Mouse (Mus musculus) 3134 (cell line): ENCODE data around the gene Arl6ip4.

Source experiments
- DNase-seq: peaks from one replicate; pipeline ENCODE4 v3.0.0-alpha.2; 2011; ENCODE audit warnings: low spot score; ENCODE audit not compliant: insufficient read length; ENCODE audit errors: extremely low read depth

The Arl6ip4 gene

DNA sequence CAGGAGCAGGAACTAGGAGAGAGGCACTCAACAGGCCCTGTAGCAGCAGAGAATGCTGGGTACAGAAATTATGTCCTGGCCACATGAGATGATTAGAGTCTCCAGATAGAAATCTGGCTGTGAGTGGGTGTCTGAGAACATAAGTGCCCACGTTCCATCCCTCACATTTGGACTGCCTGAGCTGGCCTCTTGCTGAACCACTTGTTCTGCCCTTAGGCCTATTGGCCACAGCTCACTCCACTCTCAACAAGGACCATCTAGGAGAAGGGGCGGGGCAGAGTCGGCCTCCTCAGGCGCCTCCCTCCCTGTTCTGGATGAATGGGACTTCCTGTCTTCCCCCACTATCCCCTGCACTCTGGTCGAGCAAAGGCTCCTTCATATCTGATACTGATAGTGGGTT lies 33.1 kb downstream of the Arl6ip4 start:
- no peak for DNase-seq

DNA sequence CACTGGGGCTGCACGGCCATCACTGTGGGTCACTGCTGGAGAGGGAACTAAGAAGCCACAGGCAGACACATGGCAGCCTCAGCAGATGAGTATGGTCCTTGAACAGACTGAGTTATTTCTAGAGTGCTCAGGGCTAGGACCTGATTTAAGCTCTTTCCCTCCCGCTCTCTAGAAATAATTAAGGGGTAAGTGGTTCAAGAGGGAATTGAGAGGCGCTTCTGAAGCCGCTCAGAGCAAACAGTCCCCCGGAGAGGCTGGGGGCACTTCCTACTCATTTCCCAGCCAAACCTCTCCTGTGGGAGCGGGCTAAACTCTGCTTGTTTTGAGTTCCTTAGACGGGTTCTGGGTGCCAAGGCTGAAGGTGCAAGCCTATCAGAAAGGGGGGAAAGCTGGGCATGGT lies 35.0 kb downstream of the Arl6ip4 start:
- no peak for DNase-seq

DNA sequence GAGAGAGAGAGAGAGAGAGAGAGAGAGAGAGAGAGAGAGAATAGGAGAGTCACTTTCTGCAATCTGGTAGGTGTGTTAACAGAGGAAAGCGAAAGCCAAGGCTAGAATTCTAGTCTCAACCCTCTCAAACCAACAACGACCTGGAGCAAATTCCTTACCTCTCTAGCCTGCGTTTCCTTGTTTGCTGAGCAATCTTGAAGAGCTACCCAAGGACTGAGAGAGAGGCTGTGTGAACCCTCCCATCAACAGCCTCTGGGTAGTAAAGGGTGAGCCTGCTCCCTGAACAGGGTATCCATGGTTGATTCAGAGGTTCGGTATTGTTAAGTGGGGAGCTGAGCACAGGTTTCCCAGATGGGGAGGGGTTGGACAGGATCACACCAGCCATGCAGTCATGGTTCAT lies 36.8 kb downstream of the Arl6ip4 start:
- no peak for DNase-seq

DNA sequence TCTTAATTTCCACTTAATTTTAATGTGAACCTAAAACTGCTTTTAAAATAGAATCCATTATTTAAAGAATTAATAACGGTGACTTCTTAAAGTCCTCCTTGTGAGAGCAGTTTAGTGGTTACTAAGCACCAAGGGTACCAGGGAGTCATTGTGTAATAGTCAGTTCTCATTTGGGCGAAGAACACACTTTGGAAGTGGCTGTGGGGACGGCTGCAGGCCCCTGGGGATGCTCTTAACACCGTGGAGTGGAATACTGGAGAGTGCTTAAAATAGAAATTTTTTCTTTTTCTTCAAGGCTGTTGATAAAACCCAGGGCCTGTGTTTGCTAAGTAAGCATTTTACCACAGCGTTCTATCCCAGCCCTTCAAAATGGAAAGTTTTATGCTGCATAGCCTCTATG lies 40.1 kb downstream of the Arl6ip4 start:
- DNase-seq, result no peak

DNA sequence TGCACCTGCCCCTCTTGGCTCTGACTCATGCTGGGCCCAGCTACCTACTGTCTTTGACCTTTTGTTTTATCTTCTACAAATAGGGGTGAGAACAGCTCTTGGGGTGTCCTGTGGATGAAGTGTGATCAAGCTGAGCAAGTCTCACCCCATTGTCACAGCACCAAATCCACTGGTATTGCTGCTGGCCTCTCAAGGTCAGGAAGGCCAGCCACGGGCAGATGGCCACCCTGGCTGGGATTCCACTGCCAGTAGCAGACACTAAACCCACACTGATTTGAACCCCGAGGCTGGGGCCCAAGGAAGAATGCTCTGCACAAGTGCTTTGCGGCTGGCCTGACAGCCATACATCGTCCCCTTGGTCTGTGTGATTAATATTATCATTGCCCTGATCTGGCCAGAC lies 42.4 kb downstream of the Arl6ip4 start:
- DNase-seq, result no peak

DNA sequence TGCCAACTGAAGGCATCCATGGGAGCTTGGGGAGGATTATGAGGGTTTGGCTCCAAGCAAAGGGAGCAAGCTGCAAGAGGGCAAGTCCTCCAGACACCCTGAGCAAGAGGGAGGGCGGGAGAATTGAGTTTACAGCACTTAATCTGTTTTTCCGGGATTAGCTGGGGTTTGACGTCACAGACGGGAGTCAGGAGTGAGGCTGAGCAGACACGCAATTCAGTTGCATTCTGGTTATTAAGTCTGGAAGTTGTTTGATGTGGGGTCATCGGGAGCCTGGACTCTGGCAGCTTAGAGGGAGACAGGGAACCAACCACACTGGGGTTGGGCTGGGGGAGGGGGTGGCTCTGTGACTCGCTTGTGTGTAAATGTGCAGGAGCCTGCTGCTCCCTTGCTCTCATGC lies 43.6 kb downstream of the Arl6ip4 start:
- no peak for DNase-seq

DNA sequence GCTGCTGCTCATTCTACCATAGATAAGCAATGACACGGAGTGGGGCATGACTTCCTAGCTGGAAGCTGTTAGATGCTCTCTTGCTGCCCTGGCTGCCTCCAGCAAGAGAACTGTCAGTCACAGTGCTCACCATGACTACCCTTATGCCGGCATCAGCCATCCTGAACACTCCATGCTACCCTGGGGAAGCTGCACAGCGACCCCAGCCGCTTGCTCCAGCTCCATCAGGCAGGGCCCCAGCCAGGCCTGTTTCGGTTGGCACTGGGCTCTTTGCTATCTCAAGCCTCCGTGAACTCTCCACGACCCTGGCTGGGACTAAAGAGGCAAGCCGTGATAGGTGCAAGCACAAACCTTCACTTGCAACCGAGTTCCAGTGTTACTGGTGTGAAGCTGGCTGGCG lies 45.9 kb downstream of the Arl6ip4 start:
- no peak for DNase-seq

DNA sequence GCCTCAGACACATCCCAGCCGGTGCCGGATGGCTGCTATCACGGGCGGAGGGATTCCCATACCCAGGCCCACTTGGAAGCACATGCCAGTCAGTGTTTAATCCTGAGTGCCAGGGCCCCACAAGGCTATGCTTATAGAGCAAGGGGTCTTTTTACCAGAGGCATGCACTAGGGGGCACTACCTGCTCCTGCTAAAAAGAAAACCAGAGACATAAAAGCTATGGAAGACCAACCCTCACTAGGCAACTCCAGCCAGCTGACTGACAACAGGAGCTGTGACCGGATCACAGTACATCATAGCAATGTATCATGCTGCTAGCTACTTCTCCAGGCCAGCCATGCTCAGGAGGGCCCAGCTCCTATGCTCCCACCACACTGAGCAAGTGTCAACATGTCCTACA lies 46.7 kb downstream of the Arl6ip4 start:
- DNase-seq, result peak; percentile 42

DNA sequence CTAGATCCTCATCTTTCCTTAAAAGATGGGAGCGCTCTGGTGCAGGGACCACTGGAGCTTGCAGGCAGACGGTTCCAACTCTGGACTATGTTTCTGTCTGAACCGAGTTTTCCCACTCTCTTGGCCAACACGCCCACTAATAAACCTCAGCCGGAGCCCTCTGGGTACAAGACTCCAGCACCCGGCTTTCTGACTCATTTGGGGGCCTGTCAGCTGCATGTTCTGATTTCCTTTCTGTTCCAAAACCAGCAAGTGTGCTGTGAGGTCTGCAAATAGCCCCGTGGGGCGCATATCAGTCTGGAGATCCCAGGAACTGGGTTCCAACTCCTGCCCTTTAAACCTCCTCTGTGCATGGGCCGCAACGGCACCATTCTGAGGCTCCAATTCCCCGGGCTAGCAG lies 47.6 kb downstream of the Arl6ip4 start:
- no peak for DNase-seq

DNA sequence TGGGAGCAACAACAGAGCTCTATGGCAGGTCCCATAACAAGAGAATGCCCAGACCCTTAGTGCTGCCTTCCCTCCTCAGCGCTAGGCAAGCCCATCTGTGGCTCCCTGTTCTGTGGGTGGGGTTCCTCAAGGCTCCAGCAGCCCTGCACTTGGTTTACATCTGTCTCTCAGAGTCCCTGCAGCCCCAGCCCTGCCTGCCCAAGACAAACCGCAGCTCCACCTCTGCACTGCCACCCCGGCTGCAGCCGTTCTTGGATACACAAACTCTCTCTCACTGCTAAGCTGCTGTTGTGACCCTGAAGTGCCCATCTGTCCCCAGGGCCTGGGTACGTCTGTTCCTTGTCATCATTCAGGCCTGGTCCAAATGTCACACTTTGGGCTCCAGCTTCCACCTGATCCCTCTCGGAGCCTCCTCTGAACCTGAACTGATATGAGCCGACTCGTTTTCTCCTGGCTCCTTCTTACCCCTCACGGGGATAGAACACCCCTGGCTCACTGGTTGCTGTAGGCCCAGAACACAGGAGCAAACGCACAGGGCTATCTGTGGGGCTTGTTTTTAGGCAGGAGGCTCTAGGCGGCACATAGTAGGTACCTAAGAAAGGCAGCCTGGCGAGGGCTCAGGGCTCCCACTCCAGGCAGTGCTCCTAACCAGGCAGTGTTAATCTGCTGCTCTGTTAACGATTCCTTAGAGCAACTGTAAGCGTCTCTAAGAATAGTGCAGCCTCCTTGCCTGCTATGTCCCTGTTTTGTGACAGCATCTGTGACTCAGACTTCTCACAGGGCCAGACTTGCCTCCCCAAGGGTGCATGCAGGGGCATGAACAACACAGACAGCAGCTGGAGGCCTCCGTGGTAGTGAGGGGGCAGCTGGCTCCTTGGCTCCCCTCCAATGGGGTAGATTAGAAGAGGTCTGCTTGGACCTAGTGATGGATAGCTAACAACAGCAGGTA lies 50.0 kb downstream of the Arl6ip4 start:
- DNase-seq, result no peak

DNA sequence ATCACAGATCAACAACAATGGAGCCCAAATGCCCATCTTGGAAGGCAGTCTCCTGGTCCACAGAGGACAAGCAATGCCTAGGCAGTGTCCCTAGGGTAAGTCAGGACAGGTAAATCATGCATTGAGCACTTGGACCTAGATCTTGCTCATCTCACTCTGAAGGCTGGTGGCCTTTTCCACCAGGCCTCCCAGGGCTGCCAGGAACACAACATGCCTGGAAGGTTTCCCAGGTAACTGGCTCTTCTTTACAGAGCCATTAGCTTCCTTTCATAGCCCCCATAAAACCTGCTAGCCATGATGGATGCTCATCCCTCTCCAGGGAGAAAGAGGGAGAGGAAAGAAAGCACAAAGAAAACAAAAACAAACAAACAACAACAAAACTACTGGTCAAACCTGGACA lies 50.9 kb downstream of the Arl6ip4 start:
- DNase-seq, result no peak

DNA sequence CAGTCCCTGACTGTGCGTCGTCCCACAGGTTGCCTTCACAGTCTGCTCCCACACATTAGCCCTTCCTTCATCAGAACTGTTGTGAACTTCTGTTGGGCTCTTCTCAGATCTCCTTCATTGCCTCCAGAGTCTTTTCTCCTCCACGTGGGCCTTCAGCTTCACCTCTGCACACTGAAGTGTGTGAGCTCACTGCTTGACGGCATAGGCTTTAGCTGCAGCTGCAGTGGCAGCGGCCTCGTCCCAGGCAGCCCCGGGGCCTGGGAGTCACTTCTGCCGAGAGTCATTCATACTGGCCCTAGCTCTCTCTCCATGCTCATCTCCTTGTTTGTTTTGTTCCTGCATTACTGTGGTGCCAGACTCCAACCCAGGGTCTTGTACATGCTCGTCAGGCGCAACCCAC lies 51.7 kb downstream of the Arl6ip4 start:
- DNase-seq, result no peak
